Mouse (Mus musculus) heart, postnatal 36 days (tissue): Measurements from ENCODE around the gene Gm20532. TPM values are rescaled to one million over a fixed set of nuclear protein-coding genes. Genes with fewer than 3 reads are reported as not detected.

Experiments
- DNase-seq, 2 experiments: peaks; one replicate each; pipeline ENCODE4 v3.0.0; 2021 to 2022
- intact Hi-C: fragments of 180-260 bp; cut with DNase I; formaldehyde crosslinking; loops from one replicate; pipeline ENCODE4 v1.15.1; 2025
- total RNA-seq, 2 experiments: library from RNA; stranded (reverse); gene quantifications; 2 replicates each; pipeline ENCODE4 v1.2.3; 2021

Gm20532 gene
- not detected for total RNA-seq

- DNase-seq = peak; percentile 76 to 78
- intact Hi-C loops = loop anchor here (1.0 kb wide), 1 partner anchor 15 kb away; no protein-coding TSS in a partner anchor
These were observed at the start of gene Gm20532 for GRCm38 (mm10) chr2:26586294-26587043. Gm20532 (plus strand) TSS chr2:26586639.

GRCm38 (mm10) chr2:26539516-26539915 is 46.9 kb upstream of the Gm20532 start:
- no peak for DNase-seq
- intact Hi-C loops = no loop called here

GRCm38 (mm10) chr2:26540721-26541120 is 45.7 kb upstream of the Gm20532 start:
- intact Hi-C loops = no loop called here
- DNase-seq = no peak

GRCm38 (mm10) chr2:26541258-26541910 is 45.1 kb upstream of the Gm20532 start:
- DNase-seq = no peak
- intact Hi-C loops = no loop called here

- DNase-seq = no peak
- intact Hi-C loops = no loop called here
These were observed 43.3 kb upstream of the Gm20532 start for GRCm38 (mm10) chr2:26543155-26543554.

GRCm38 (mm10) chr2:26543768-26544167 is 42.7 kb upstream of the Gm20532 start:
- DNase-seq = no peak
- intact Hi-C loops = loop anchor here (2.0 kb wide), 1 partner anchor 39 kb away; no protein-coding TSS in a partner anchor

GRCm38 (mm10) chr2:26544265-26544664 is 42.2 kb upstream of the Gm20532 start:
- intact Hi-C loops = loop anchor here (2.0 kb wide), 1 partner anchor 39 kb away; no protein-coding TSS in a partner anchor
- DNase-seq = no peak

GRCm38 (mm10) chr2:26547481-26547880 is 39.0 kb upstream of the Gm20532 start:
- DNase-seq = no peak
- intact Hi-C loops = no loop called here

- no peak for DNase-seq
- intact Hi-C loops = no loop called here
These were observed 36.6 kb upstream of the Gm20532 start for GRCm38 (mm10) chr2:26549801-26550200.

- no peak for DNase-seq
- intact Hi-C loops = no loop called here
These were observed 36.2 kb upstream of the Gm20532 start for GRCm38 (mm10) chr2:26550205-26550604.

- no peak for DNase-seq
- intact Hi-C loops = no loop called here
These were observed 35.7 kb upstream of the Gm20532 start for GRCm38 (mm10) chr2:26550777-26551176.

GRCm38 (mm10) chr2:26551446-26551845 is 35.0 kb upstream of the Gm20532 start:
- intact Hi-C loops = no loop called here
- no peak for DNase-seq

- intact Hi-C loops = no loop called here
- no peak for DNase-seq
These were observed 34.4 kb upstream of the Gm20532 start for GRCm38 (mm10) chr2:26552066-26552465.

- DNase-seq = no peak
- intact Hi-C loops = no loop called here
These were observed 32.5 kb upstream of the Gm20532 start for GRCm38 (mm10) chr2:26553904-26554303.

- intact Hi-C loops = no loop called here
- DNase-seq = peak; percentile 74 to 78
These were observed 31.4 kb upstream of the Gm20532 start for GRCm38 (mm10) chr2:26555076-26555475.

GRCm38 (mm10) chr2:26556535-26556993 is 29.9 kb upstream of the Gm20532 start:
- DNase-seq = no peak
- intact Hi-C loops = no loop called here

GRCm38 (mm10) chr2:26560506-26560905 is 25.9 kb upstream of the Gm20532 start:
- DNase-seq = no peak
- intact Hi-C loops = loop anchor here (2.0 kb wide), 1 partner anchor 86 kb away; no protein-coding TSS in a partner anchor

- intact Hi-C loops = loop anchor here (1.0 to 2.0 kb wide), 2 partner anchors 87 to 112 kb away; no protein-coding TSS in a partner anchor
- DNase-seq = peak; percentile 56 to 68
These were observed 25.0 kb upstream of the Gm20532 start for GRCm38 (mm10) chr2:26561351-26562016.

GRCm38 (mm10) chr2:26566221-26566620 is 20.2 kb upstream of the Gm20532 start:
- intact Hi-C loops = loop anchor here (1.0 kb wide), 3 partner anchors 117 to 266 kb away; no protein-coding TSS in a partner anchor
- peak in 1 of 2 experiments; percentile 64 for DNase-seq

- intact Hi-C loops = no loop called here
- DNase-seq = peak in 1 of 2 experiments; percentile 75
These were observed 16.4 kb upstream of the Gm20532 start for GRCm38 (mm10) chr2:26570034-26570433.

- no peak for DNase-seq
- intact Hi-C loops = loop anchor here (1.0 kb wide), 1 partner anchor 16 kb away; no protein-coding TSS in a partner anchor
These were observed 15.0 kb upstream of the Gm20532 start for GRCm38 (mm10) chr2:26571400-26571799.
